ENCODE assay signal across 16 mouse cellular contexts in genomic region chr19:23770494-23771423, GRCm38 (mm10). TPM values are rescaled to one million over a fixed set of nuclear protein-coding genes. Genes with fewer than 3 reads are reported as not detected.
A peak's percentile ranks its signal among the peaks of the same experiment; 100 is the strongest.
DNase-seq lines count a peak whose midpoint lies in the region; ATAC-seq lines count a peak whose summit lies in the region.
"Had no signal": no experiment of that assay in that cellular context is flagged by ENCODE, and none has a peak within 500 bp of the region (broad histone marks: within the 10 kb centered on the region; RNA-seq: fewer than 3 reads in every experiment).

No protein-coding gene starts in this region.

- no peak overlapping the region for H3K27ac ChIP-seq in midbrain, embryonic 11.5 days (ENCODE audit: low read depth, low read length)
- H3K27ac ChIP-seq in midbrain, embryonic 10.5 days (replicated peaks) = no peak overlapping the region
- 0 out of 2 replicates have a peak overlapping the region, but pooled peaks have one; percentile 24 for H3K27ac ChIP-seq in hindbrain, embryonic 10.5 days
- peak overlapping the region; percentile 37; the same call in 1 of the 2 replicates for H3K27ac ChIP-seq in midbrain, embryonic 14.5 days (replicated peaks; ENCODE audit: low read depth, low read length)
- H3K27ac ChIP-seq: embryonic facial prominence, embryonic 12.5 days had no signal

- no peaks in the 10 kb centered on the region for H3K36me3 ChIP-seq in midbrain, embryonic 11.5 days (ENCODE audit: control insufficient read depth, insufficient read depth, low read length)
- no peaks in the 10 kb centered on the region for H3K36me3 ChIP-seq in midbrain, embryonic 10.5 days
- H3K36me3 ChIP-seq in hindbrain, embryonic 10.5 days = no peaks in the 10 kb centered on the region
- H3K36me3 ChIP-seq in midbrain, embryonic 14.5 days (ENCODE audit: control insufficient read depth, insufficient read depth, low read length) = no peaks in the 10 kb centered on the region
- H3K36me3 ChIP-seq: embryonic facial prominence, embryonic 12.5 days; heart, embryonic 12.5 days had no signal

- 42% methylated on average over 10 of the region's 10 CpGs for WGBS in midbrain, embryonic 11.5 days
- 42% methylated on average over 10 of the region's 10 CpGs for WGBS in midbrain, embryonic 10.5 days
- 46% methylated on average over 10 of the region's 10 CpGs for WGBS in hindbrain, embryonic 10.5 days
- 21% methylated on average over 10 of the region's 10 CpGs for WGBS in midbrain, embryonic 14.5 days

- no peak for DNase-seq in midbrain, embryonic 11.5 days (ENCODE audit: low spot score, missing footprints)
- no peak for DNase-seq in midbrain, embryonic 10.5 days (ENCODE audit: low spot score)
- no peak for DNase-seq in hindbrain, embryonic 10.5 days (ENCODE audit: low spot score)
- DNase-seq in midbrain, embryonic 14.5 days = peak; percentile 71
- DNase-seq in frontal cortex, postnatal 10 days (ENCODE audit: low spot score in 2 of 2) = no peak
- no peak for DNase-seq in spleen, adult 12 weeks (ENCODE audit: low spot score)
- DNase-seq in heart, adult 18-20 months = no peak
- DNase-seq: adrenal gland, postnatal 10 days; right cerebral cortex, adult 18-20 months; thymus, postnatal 4 days had no signal

- no peak overlapping the region for H3K4me3 ChIP-seq in midbrain, embryonic 11.5 days (ENCODE audit: low read depth, low read length)
- no peak overlapping the region for H3K4me3 ChIP-seq in midbrain, embryonic 10.5 days
- H3K4me3 ChIP-seq in hindbrain, embryonic 10.5 days = no peak overlapping the region
- H3K4me3 ChIP-seq in midbrain, embryonic 14.5 days (replicated peaks; ENCODE audit: low read depth, low read length) = no peak overlapping the region
- H3K4me3 ChIP-seq: embryonic facial prominence, embryonic 12.5 days; heart, embryonic 12.5 days had no signal

- no peaks in the 10 kb centered on the region for H3K9me3 ChIP-seq in midbrain, embryonic 11.5 days (ENCODE audit: control insufficient read depth, low read length)
- H3K9me3 ChIP-seq in midbrain, embryonic 10.5 days (replicated peaks) = no peaks in the 10 kb centered on the region; the same call in 1 of the 2 replicates
- H3K9me3 ChIP-seq in hindbrain, embryonic 10.5 days = peaks cover 3% of the 10 kb centered on the region; the same call in 1 of the 2 replicates
- H3K9me3 ChIP-seq in midbrain, embryonic 14.5 days (ENCODE audit: control insufficient read depth, low read length) = no peaks in the 10 kb centered on the region
- H3K9me3 ChIP-seq: embryonic facial prominence, embryonic 12.5 days; heart, embryonic 12.5 days had no signal

- H3K4me2 ChIP-seq in midbrain, embryonic 11.5 days = 0 out of 2 replicates have a peak overlapping the region, but pooled peaks have one; percentile 4
- H3K4me2 ChIP-seq in midbrain, embryonic 14.5 days (ENCODE audit: low read length) = peak overlapping the region; percentile 33; the same call in 1 of the 2 replicates
- H3K4me2 ChIP-seq: embryonic facial prominence, embryonic 12.5 days; heart, embryonic 12.5 days; liver, embryonic 11.5 days had no signal

- ATAC-seq in midbrain, embryonic 11.5 days (ENCODE audit: low FRiP score) = no peak
- ATAC-seq in midbrain, embryonic 14.5 days (ENCODE audit: low FRiP score, low TSS enrichment) = peak; percentile 34; the same call in 1 of the 2 replicates
- ATAC-seq: CD4-positive, CD25-positive, alpha-beta regulatory T cell, adult 4 months; lung, postnatal 0 days; Patski had no signal

- H3K4me1 ChIP-seq in midbrain, embryonic 11.5 days (ENCODE audit: control insufficient read depth, insufficient read depth, low read length) = peaks cover 6% of the 10 kb centered on the region
- peaks cover 20% of the 10 kb centered on the region for H3K4me1 ChIP-seq in midbrain, embryonic 10.5 days
- peaks cover 15% of the 10 kb centered on the region for H3K4me1 ChIP-seq in hindbrain, embryonic 10.5 days (replicated peaks)
- H3K4me1 ChIP-seq in midbrain, embryonic 14.5 days (ENCODE audit: control insufficient read depth, insufficient read depth, low read length) = peaks cover 16% of the 10 kb centered on the region
- H3K4me1 ChIP-seq: embryonic facial prominence, embryonic 12.5 days; heart, embryonic 12.5 days had no signal

- H3K27me3 ChIP-seq in midbrain, embryonic 11.5 days (ENCODE audit: control insufficient read depth, insufficient read depth, low read length) = no peaks in the 10 kb centered on the region
- H3K27me3 ChIP-seq in midbrain, embryonic 10.5 days (ENCODE audit: low read depth, poor library complexity, severe bottlenecking) = 0 out of 2 replicates have a peak, but pooled peaks cover 12% of the 10 kb centered on the region
- H3K27me3 ChIP-seq in hindbrain, embryonic 10.5 days (ENCODE audit: insufficient read depth, poor library complexity, severe bottlenecking) = no peaks in the 10 kb centered on the region
- no peaks in the 10 kb centered on the region for H3K27me3 ChIP-seq in midbrain, embryonic 14.5 days (ENCODE audit: control insufficient read depth, insufficient read depth, low read length)
- H3K27me3 ChIP-seq: embryonic facial prominence, embryonic 12.5 days; heart, embryonic 12.5 days had no signal

- no peak overlapping the region for H3K9ac ChIP-seq in midbrain, embryonic 11.5 days (ENCODE audit: low read length)
- H3K9ac ChIP-seq in midbrain, embryonic 14.5 days (replicated peaks; ENCODE audit: low read length) = 0 out of 2 replicates have a peak overlapping the region, but pooled peaks have one; percentile 24
- H3K9ac ChIP-seq: embryonic facial prominence, embryonic 12.5 days; heart, embryonic 12.5 days had no signal

RNA-seq across cellular contexts. Expression of gene Apba1, which starts 12.1 kb away (rescaled TPM):
- 1.2 and 1.4 TPM in 2 replicates for polyA plus RNA-seq in midbrain, embryonic 11.5 days (2014; fragmentation: Nextera tagmentation; extraction: Ambion mirVana)
- polyA plus RNA-seq in midbrain, embryonic 10.5 days (2016; fragmentation: Nextera tagmentation; extraction: Ambion mirVana) = 0.22 and 0.76 TPM in 2 replicates
- 0.54 and 1.9 TPM in 2 replicates for polyA plus RNA-seq in hindbrain, embryonic 10.5 days (2016; fragmentation: Nextera tagmentation; extraction: Ambion mirVana)
- 10.9 and 14.1 TPM in 2 replicates for polyA plus RNA-seq in midbrain, embryonic 14.5 days (2014; fragmentation: Nextera tagmentation; extraction: Ambion mirVana)
- 1 to 10 TPM; 3.0 to 3.1 TPM for total RNA-seq in heart, adult 18-20 months (2021)
- polyA plus RNA-seq: CD4-positive, CD25-positive, alpha-beta regulatory T cell, adult 4 months had no signal

Comparison
In these comparisons a context has a peak if more than half of its experiments do, and no peak if none do; other contexts are left out.
1. H3K27ac ChIP-seq: peak in hindbrain, embryonic 10.5 days (single experiment) and midbrain, embryonic 14.5 days (single experiment); none in midbrain, embryonic 11.5 days (single experiment) and midbrain, embryonic 10.5 days (single experiment).